Mouse (Mus musculus) telencephalon, adult 2 months (tissue): ENCODE measurements at regions not wholly inside any gene's neighbourhood (a gene's known extent, or its start where the extent isn't known, plus 50 kb on each side); places are given as distances from the start of the nearest gene placed in this dataset.

Experiments used
- DNase-seq: peaks from one replicate; pipeline ENCODE4 v3.0.0-alpha.2; 2011; ENCODE audit warnings: low read depth, low spot score

GRCm38 (mm10) chr3:149367888-149368287, 377.5 kb upstream of the Adgrl2 start:
- DNase-seq = no peak

GRCm38 (mm10) chr3:149360164-149360563, 369.8 kb upstream of the Adgrl2 start:
- no peak for DNase-seq

DNA sequence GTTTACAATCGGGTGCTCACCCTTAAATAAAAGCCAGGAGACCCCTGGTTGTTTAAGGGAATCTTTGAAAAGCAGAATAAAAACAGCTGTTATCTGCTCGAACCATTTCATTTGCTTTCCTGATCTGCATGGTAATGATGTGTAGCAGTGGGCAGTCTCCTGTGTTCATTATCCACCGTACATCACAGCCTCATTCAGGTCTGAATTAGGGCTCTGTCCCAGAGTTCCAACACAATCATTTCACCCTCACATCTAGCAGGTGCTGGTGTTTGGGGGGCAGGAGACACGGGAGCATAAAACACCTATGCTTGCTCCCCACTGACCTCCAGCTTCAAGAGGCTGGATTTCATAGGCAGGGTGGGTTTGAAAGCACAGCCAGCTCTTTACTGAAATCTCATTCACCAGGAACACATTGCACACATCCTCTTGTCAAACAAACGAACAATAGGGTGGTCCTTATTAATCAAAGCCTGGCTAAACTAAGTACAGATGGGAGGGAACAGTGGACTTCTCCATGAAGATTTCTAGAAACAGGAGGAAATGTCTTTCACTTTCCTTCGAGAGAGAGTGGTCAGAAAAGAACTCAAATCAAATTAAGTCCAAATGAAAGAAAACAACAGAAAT, 368.3 kb upstream of the Adgrl2 start:
- no peak for DNase-seq

- no peak for DNase-seq
Observed at GRCm38 (mm10) chr3:149357903-149358569, 367.7 kb upstream of the Adgrl2 start.

GRCm38 (mm10) chr3:149357121-149357520, 366.8 kb upstream of the Adgrl2 start:
- no peak for DNase-seq

DNA sequence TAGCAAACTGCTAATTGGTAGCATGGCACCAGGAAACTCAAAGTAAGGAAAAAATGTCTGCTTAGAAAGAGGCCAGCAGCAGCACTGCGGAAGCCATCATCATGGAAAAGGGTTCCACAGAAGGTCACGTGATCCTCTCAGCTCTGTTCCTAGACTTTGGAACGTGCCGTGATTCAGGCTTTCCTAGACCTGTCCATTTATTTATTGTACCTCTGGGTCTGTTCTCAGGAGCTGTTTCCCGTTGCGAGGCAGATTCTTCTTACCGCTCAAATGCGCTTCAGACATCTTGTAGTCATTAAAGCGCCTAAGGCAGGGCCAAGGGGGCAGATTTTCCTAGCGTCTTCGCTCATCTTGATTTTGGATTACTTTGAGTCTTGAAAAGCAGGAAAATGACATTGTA, 365.0 kb upstream of the Adgrl2 start:
- DNase-seq = no peak

GRCm38 (mm10) chr3:149353958-149354357, 363.6 kb upstream of the Adgrl2 start:
- DNase-seq = no peak

GRCm38 (mm10) chr3:149352546-149352945, 362.2 kb upstream of the Adgrl2 start:
- no peak for DNase-seq

DNA sequence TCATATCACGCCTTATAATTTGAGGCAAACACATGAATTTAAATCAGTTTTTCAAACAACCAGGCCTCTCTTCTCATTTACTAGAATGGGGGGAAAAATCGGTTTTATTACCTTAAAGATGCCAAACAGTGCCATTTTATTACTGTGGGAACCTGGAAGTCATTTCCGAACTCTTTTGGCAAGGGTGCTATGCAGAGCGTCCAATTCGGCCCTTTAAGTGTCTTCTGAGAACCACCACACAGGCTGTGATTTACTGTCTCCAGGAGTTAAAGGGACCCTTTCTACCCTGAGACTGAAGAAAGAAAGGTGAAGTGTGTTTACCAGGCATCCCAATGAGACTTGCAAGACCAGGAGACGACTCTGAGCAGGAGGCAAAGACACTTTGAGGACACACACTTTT, 359.4 kb upstream of the Adgrl2 start:
- no peak for DNase-seq

DNA sequence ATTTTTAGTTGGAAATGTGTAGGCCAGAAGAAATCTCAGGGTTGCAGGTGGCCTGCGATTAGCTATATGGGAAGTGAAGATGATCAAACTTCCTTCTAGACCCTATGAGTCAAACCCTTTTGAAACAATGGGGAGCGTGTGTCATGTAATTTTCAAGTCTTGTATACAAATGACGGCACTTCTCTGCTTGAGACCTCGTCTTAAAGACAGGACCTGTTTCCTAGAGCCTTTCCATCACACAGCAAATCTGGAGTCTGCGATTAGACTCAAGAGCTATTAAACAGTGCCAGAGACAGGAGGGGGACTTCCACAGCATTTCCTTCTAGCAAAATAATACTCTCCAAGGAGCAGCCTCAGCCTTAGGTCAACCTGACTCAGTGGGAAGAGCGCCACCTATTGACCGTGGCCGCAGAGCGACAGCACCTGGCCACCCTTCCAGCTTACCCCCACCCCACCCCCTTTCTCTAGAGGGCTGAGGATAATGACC, 358.9 kb upstream of the Adgrl2 start:
- DNase-seq = no peak

DNA sequence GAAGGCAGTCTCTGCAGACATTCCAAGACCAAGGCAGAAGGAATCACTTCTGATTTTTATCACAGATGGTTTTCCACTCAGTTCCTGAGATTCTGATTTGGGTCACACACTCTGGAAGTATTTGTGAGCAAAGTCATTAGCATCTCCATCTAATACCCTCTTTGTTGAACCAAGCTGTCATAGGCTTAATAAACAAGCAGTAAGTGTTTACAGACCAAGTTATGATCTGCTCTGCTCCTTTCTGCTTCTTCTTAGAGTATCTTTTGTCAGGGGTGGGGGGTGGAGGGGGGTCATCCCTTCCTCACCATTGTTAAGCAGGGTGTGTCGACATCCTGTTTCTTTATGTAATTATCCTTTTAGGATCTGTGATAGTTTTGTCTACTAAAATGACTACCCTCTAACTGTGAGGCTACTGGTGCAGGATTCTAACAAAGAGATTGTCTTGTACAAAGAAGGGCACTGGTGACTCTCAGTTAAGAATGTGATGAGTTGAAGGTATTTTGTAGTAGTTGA, 358.2 kb upstream of the Adgrl2 start:
- no peak for DNase-seq

GRCm38 (mm10) chr3:149347241-149347992, 357.1 kb upstream of the Adgrl2 start:
- DNase-seq = peak; percentile 21

GRCm38 (mm10) chr3:149342511-149342910, 352.2 kb upstream of the Adgrl2 start:
- DNase-seq = no peak

DNA sequence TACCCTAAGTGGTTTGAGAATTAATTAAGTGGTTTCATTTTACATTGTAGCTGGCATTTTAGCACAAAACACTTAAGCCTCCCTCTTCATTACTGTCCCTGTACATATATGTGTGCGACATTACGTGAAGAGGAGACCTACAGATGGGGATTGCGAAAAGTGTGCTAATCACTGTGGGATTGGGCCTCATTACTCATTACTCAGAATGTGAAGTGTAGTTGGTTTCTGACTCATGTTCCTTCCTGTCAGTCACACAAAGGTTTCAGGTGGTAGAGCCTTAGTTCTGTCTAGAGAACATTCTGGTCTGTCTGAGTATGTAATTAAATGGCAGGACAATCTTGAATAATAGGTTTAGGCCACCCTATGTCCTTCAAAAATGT, 349.0 kb upstream of the Adgrl2 start:
- no peak for DNase-seq

- DNase-seq = no peak
Observed at GRCm38 (mm10) chr3:149338684-149339373, 348.5 kb upstream of the Adgrl2 start.

DNA sequence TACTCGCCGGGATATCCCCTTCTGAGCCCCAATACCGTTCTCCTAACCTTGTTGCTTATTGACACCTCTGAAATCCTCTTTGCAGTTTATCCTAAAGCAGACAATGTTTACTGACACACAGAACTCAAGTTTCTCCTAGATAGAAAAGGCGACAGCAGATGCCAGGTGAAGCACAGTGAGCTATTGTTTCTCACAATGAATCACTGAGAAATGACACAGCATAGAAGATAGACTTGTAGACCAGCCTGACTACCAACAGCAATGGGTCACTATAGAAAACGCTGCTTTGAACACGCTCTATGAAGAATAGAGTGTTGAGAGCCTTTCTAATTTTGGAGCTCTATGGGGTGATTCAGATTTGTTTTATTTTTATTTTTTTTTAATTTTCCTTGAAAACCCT, 344.9 kb upstream of the Adgrl2 start:
- no peak for DNase-seq

- no peak for DNase-seq
Observed at GRCm38 (mm10) chr3:149333607-149334006, 343.3 kb upstream of the Adgrl2 start.

GRCm38 (mm10) chr3:149333131-149333530, 342.8 kb upstream of the Adgrl2 start:
- no peak for DNase-seq

DNA sequence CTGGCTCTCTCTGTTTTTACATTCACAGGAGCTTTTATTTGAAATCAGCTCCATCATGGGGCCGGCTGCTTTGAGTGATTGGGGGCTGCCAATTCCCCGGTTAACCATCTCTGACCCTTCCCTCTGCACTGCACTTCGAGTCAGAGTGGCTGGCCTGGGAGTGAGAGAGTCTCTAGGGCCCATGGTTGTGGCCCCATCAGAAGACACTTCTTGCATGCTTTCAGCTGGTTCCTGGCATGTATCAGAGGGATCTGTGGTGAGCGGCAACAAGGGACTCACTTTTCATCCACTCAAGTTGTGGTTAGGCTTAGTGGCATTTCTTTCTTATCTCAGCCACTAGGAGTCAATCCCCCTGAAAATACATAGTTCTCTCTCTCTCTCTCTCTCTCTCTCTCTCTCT, 341.8 kb upstream of the Adgrl2 start:
- no peak for DNase-seq

GRCm38 (mm10) chr3:149331251-149331960, 341.1 kb upstream of the Adgrl2 start:
- DNase-seq = no peak

GRCm38 (mm10) chr3:149330716-149331115, 340.4 kb upstream of the Adgrl2 start:
- no peak for DNase-seq
